Mouse (Mus musculus): ENCODE measurements around the gene Rbm20. TPM values are rescaled to one million over a fixed set of nuclear protein-coding genes. Genes with fewer than 3 reads are reported as not detected.

The Rbm20 gene
- total and polyA plus RNA-seq, 3 experiments, result 37.3 to 58.6 TPM; not detected in 1

DNA sequence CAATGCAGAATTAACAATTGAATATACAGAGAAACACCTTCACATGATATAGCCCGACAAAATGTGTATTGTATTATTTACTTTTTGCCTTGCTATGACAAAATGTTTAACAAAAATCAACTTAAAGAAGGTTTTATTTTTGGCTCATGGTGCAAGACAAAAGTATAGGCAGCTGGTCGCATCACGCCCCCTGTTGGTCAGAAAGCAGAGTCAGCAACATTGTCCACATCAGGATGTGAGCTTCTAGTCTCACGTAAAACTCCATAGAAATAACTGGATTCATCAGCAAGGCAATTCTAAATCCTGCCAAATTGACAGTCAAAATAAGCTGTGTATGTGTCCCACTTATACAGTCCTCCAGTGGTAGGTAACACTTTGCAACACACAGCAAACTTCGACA is 57.7 kb downstream of the Rbm20 start:
- Histone ChIP-seq H3K27ac (ENCODE audit: control insufficient read depth, low read depth, low read length) (no peak overlapping the region), H3K4me3 (ENCODE audit: control insufficient read depth in 1 of 2, insufficient read depth in 1 of 2, low read depth in 2 of 2, low read length in 2 of 2) (no peak overlapping the region), H3K4me1 (ENCODE audit: control insufficient read depth in 1 of 2, insufficient read depth in 2 of 2, low read length in 2 of 2) (0 out of 4 replicates have a peak, but pooled peaks cover 0 to 5% of the 10 kb centered on the region in 2 experiments), H3K79me2 (ENCODE audit: control insufficient read depth, insufficient read depth, low read length, poor library complexity) (no peaks in the 10 kb centered on the region), H3K27me3 (ENCODE audit: control insufficient read depth in 1 of 2, insufficient read depth in 2 of 2, low read length in 2 of 2) (no peaks in the 10 kb centered on the region; a peak in 1 of 4 replicates), H3K9me3 (replicated peaks; ENCODE audit: insufficient read depth, low read length) (no peaks in the 10 kb centered on the region), H3K9ac (ENCODE audit: control insufficient read depth, low read depth, low read length, poor library complexity, severe bottlenecking) (no peak overlapping the region), H3K36me3 (ENCODE audit: control insufficient read depth in 1 of 2, insufficient read depth in 2 of 2, low read length in 2 of 2) (no peaks in the 10 kb centered on the region)
- TF ChIP-seq JUND (IDR thresholded peaks at IDR 0.05; ENCODE audit: low read depth, low read length) (no peak), RAD21 (IDR thresholded peaks at IDR 0.05; ENCODE audit: low read depth, low read length) (peak; percentile 74), MAFK (IDR thresholded peaks at IDR 0.05; ENCODE audit: borderline replicate concordance, low read depth, low read length) (0 out of 2 replicates have a peak, but pooled peaks have one; percentile 34), SMC3 (IDR thresholded peaks at IDR 0.05; ENCODE audit: low read depth, low read length) (peak; percentile 91), CTCF (IDR thresholded peaks at IDR 0.05 in 2 of 3, conservative IDR thresholded peaks at IDR 0.05 in 1 of 3; ENCODE audit: control insufficient read depth in 1 of 3, insufficient read depth in 1 of 3, low read depth in 2 of 3, low read length in 3 of 3, poor library complexity in 1 of 3, severe bottlenecking in 1 of 3) (peak; percentile 82 to 89 (median 86)), MAX (IDR thresholded peaks at IDR 0.05; ENCODE audit: low read length) (no peak), ZC3H11A (IDR thresholded peaks at IDR 0.05; ENCODE audit: low read depth, low read length) (peak; percentile 61; the same call in 1 of the 2 replicates), MYB (IDR thresholded peaks at IDR 0.05; ENCODE audit: low read depth, low read length) (no peak)
- DNase-seq (ENCODE audit: low read depth, low spot score), result peak; percentile 61

DNA sequence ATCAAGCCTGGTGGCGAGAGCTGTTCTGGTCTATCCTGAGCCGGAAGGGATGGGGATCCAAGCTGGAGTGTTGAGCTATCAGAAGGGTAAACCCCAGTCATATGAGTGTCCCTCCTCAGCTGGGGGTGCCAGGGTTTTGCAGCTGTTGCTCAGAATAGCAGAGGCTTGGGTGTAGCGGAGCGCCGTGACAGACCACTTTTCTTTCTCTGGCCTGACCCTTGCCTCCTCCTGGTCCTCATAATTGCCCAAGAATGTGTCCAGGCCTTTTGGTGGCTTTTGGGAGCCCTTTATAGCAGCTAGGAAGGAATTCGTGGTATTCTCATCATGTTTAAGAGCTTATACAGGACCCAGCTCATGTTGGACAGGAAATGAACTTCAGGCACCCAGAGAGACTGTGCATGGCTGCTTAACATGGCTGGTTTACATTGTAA is 61.6 kb downstream of the Rbm20 start:
- H3K9me3 ChIP-seq (replicated peaks; ENCODE audit: insufficient read depth, low read length), result no peaks in the 10 kb centered on the region
- no peaks in the 10 kb centered on the region for H3K79me2 ChIP-seq (ENCODE audit: control insufficient read depth, insufficient read depth, low read length, poor library complexity)
- no peak for DNase-seq (ENCODE audit: low read depth, low spot score)
- H3K4me3 ChIP-seq (ENCODE audit: control insufficient read depth in 1 of 2, insufficient read depth in 1 of 2, low read depth in 2 of 2, low read length in 2 of 2), result no peak overlapping the region
- H3K9ac ChIP-seq (ENCODE audit: control insufficient read depth, low read depth, low read length, poor library complexity, severe bottlenecking), result no peak overlapping the region
- H3K4me1 ChIP-seq (ENCODE audit: control insufficient read depth in 1 of 2, insufficient read depth in 2 of 2, low read length in 2 of 2), result 0 out of 4 replicates have a peak, but pooled peaks cover 0 to 5% of the 10 kb centered on the region in 2 experiments
- TF ChIP-seq TBP (IDR thresholded peaks at IDR 0.05; ENCODE audit: low read depth, low read length), result no peak
- no peak for TF ChIP-seq BHLHE40 (IDR thresholded peaks at IDR 0.05; ENCODE audit: borderline replicate concordance, low read depth, low read length)
- TF ChIP-seq EP300 (IDR thresholded peaks at IDR 0.05; ENCODE audit: low read depth in 1 of 2, low read length in 2 of 2), result no peak
- TF ChIP-seq ZMIZ1 (IDR thresholded peaks at IDR 0.05; ENCODE audit: low read depth, low read length), result no peak
- no peak for TF ChIP-seq KAT2A (conservative IDR thresholded peaks at IDR 0.05; ENCODE audit: low read depth, low read length)
- no peak for TF ChIP-seq JUND (IDR thresholded peaks at IDR 0.05; ENCODE audit: low read depth, low read length)
- no peak for TF ChIP-seq NELFE (IDR thresholded peaks at IDR 0.05; ENCODE audit: low read depth, low read length)
- no peak for TF ChIP-seq MEF2A (IDR thresholded peaks at IDR 0.05; ENCODE audit: extremely low read depth, insufficient replicate concordance, low read depth, low read length, poor library complexity, severe bottlenecking)
- TF ChIP-seq ETS1 (IDR thresholded peaks at IDR 0.05; ENCODE audit: low read depth, low read length), result no peak
- no peak for TF ChIP-seq NRF1 (IDR thresholded peaks at IDR 0.05; ENCODE audit: insufficient read depth, low read depth, low read length, poor library complexity, severe bottlenecking)
- no peak for TF ChIP-seq POLR2A (IDR thresholded peaks at IDR 0.05; ENCODE audit: control insufficient read depth in 1 of 2, insufficient read depth in 1 of 2, low read depth in 1 of 2, low read length in 2 of 2, poor library complexity in 1 of 2)
- TF ChIP-seq CHD2 (IDR thresholded peaks at IDR 0.05; ENCODE audit: low read length), result no peak
- no peak for TF ChIP-seq SMC3 (IDR thresholded peaks at IDR 0.05; ENCODE audit: low read depth, low read length)
- no peak for TF ChIP-seq E2F4 (IDR thresholded peaks at IDR 0.05; ENCODE audit: borderline replicate concordance, low read depth, low read length)
- TF ChIP-seq CTCF (IDR thresholded peaks at IDR 0.05 in 2 of 3, conservative IDR thresholded peaks at IDR 0.05 in 1 of 3; ENCODE audit: control insufficient read depth in 1 of 3, insufficient read depth in 1 of 3, low read depth in 2 of 3, low read length in 3 of 3, poor library complexity in 1 of 3, severe bottlenecking in 1 of 3), result no peak
- no peak for TF ChIP-seq UBTF (IDR thresholded peaks at IDR 0.05; ENCODE audit: borderline replicate concordance, insufficient read depth, low read depth, low read length)
- TF ChIP-seq POLR2AphosphoS2 (IDR thresholded peaks at IDR 0.05; ENCODE audit: low read length), result no peak
- no peak for TF ChIP-seq CHD1 (IDR thresholded peaks at IDR 0.05; ENCODE audit: low read depth, low read length)
- no peak for TF ChIP-seq MXI1 (IDR thresholded peaks at IDR 0.05; ENCODE audit: low read depth, low read length)
- no peak for TF ChIP-seq POLR2AphosphoS5 (IDR thresholded peaks at IDR 0.05; ENCODE audit: borderline replicate concordance, low read depth, low read length)
- H3K36me3 ChIP-seq (ENCODE audit: control insufficient read depth in 1 of 2, insufficient read depth in 2 of 2, low read length in 2 of 2), result no peaks in the 10 kb centered on the region
- no peak overlapping the region for H3K27ac ChIP-seq (ENCODE audit: control insufficient read depth, low read depth, low read length)
- H3K27me3 ChIP-seq (ENCODE audit: control insufficient read depth in 1 of 2, insufficient read depth in 2 of 2, low read length in 2 of 2), result no peaks in the 10 kb centered on the region; a peak in 1 of 4 replicates

All from MEL (cell line).